Comparison of ENCODE assay signal across 19 mouse cellular contexts in genomic region chr8:35109506-35110217, GRCm38 (mm10).
A peak's percentile ranks its signal among the peaks of the same experiment; 100 is the strongest.
DNase-seq lines count a peak whose midpoint lies in the region; ATAC-seq lines count a peak whose summit lies in the region.
"Had no signal": no experiment of that assay in that cellular context is flagged by ENCODE, and none has a peak within 500 bp of the region (broad histone marks: within the 10 kb centered on the region; RNA-seq: fewer than 3 reads in every experiment).

No protein-coding gene starts in this region.

- DNase-seq in heart, adult 11 months, result peak; percentile 86
- no peak for DNase-seq in heart, postnatal 14 days
- DNase-seq in midbrain, embryonic 11.5 days (ENCODE audit: low spot score, missing footprints), result peak; percentile 62
- no peak for DNase-seq in midbrain, embryonic 10.5 days (ENCODE audit: low spot score)
- DNase-seq in thymus, postnatal 14 days, result no peak
- DNase-seq: cerebellum, adult 9-10 months; gastrocnemius, postnatal 14 days; lung, adult 2 months; thymus, postnatal 25 days had no signal

- H3K9ac ChIP-seq in midbrain, embryonic 11.5 days (ENCODE audit: low read length), result no peak overlapping the region
- no peak overlapping the region for H3K9ac ChIP-seq in heart, embryonic 16.5 days (ENCODE audit: low read length)
- no peak overlapping the region for H3K9ac ChIP-seq in hindbrain, embryonic 16.5 days (ENCODE audit: low read depth, low read length)
- H3K9ac ChIP-seq: forebrain, embryonic 15.5 days; hindbrain, embryonic 12.5 days; intestine, embryonic 15.5 days; limb, embryonic 13.5 days; neural tube, embryonic 13.5 days had no signal

- H3K4me2 ChIP-seq in midbrain, embryonic 11.5 days, result no peak overlapping the region
- peak overlapping the region; percentile 49 for H3K4me2 ChIP-seq in heart, embryonic 16.5 days (ENCODE audit: low read depth, low read length)
- H3K4me2 ChIP-seq in hindbrain, embryonic 16.5 days (ENCODE audit: low read length), result no peak overlapping the region
- H3K4me2 ChIP-seq: forebrain, embryonic 15.5 days; hindbrain, embryonic 12.5 days; intestine, embryonic 15.5 days; limb, embryonic 13.5 days; neural tube, embryonic 13.5 days had no signal

- intact Hi-C loops in heart, postnatal 14 days (cut with DNase I), result no loop called here

- H3K36me3 ChIP-seq in midbrain, embryonic 11.5 days (ENCODE audit: control insufficient read depth, insufficient read depth, low read length), result no peaks in the 10 kb centered on the region
- no peaks in the 10 kb centered on the region for H3K36me3 ChIP-seq in midbrain, embryonic 10.5 days
- no peaks in the 10 kb centered on the region for H3K36me3 ChIP-seq in heart, embryonic 16.5 days (ENCODE audit: control insufficient read depth, insufficient read depth)
- no peaks in the 10 kb centered on the region for H3K36me3 ChIP-seq in hindbrain, embryonic 16.5 days (ENCODE audit: control insufficient read depth, insufficient read depth, low read length)
- H3K36me3 ChIP-seq: forebrain, embryonic 15.5 days; hindbrain, embryonic 12.5 days; intestine, embryonic 15.5 days; limb, embryonic 13.5 days; neural tube, embryonic 13.5 days had no signal

- no peak for ATAC-seq in midbrain, embryonic 11.5 days (ENCODE audit: low FRiP score)
- no peak for ATAC-seq in heart, embryonic 16.5 days (replicated peaks; ENCODE audit: extremely low read depth, insufficient read depth, low FRiP score)
- no peak for ATAC-seq in hindbrain, embryonic 16.5 days
- ATAC-seq in CD4-positive, CD25-positive, alpha-beta regulatory T cell, adult 4 months, result no peak
- ATAC-seq: forebrain, embryonic 15.5 days; intestine, embryonic 15.5 days; Patski had no signal

- 87% methylated on average over 27 of the region's 27 CpGs for WGBS in midbrain, embryonic 11.5 days
- WGBS in midbrain, embryonic 10.5 days, result 89% methylated on average over 27 of the region's 27 CpGs
- 66% methylated on average over 27 of the region's 27 CpGs for WGBS in heart, embryonic 16.5 days
- 81% methylated on average over 27 of the region's 27 CpGs for WGBS in hindbrain, embryonic 16.5 days

- no peaks in the 10 kb centered on the region for H3K4me1 ChIP-seq in midbrain, embryonic 11.5 days (ENCODE audit: control insufficient read depth, insufficient read depth, low read length)
- H3K4me1 ChIP-seq in midbrain, embryonic 10.5 days, result no peaks in the 10 kb centered on the region
- H3K4me1 ChIP-seq in heart, embryonic 16.5 days (ENCODE audit: control insufficient read depth, insufficient read depth, low read length), result peaks cover 26% of the 10 kb centered on the region
- 0 out of 2 replicates have a peak, but pooled peaks cover 2% of the 10 kb centered on the region for H3K4me1 ChIP-seq in hindbrain, embryonic 16.5 days (ENCODE audit: control insufficient read depth, insufficient read depth, low read depth, low read length)
- H3K4me1 ChIP-seq: forebrain, embryonic 15.5 days; intestine, embryonic 15.5 days; limb, embryonic 13.5 days had no signal

- no peaks in the 10 kb centered on the region for H3K9me3 ChIP-seq in midbrain, embryonic 11.5 days (ENCODE audit: control insufficient read depth, low read length)
- no peaks in the 10 kb centered on the region for H3K9me3 ChIP-seq in midbrain, embryonic 10.5 days (replicated peaks)
- H3K9me3 ChIP-seq in heart, embryonic 16.5 days (replicated peaks; ENCODE audit: control insufficient read depth, low read length), result no peaks in the 10 kb centered on the region
- no peaks in the 10 kb centered on the region for H3K9me3 ChIP-seq in hindbrain, embryonic 16.5 days (ENCODE audit: control insufficient read depth, low read length)
- H3K9me3 ChIP-seq: forebrain, embryonic 15.5 days; hindbrain, embryonic 12.5 days; intestine, embryonic 15.5 days; limb, embryonic 13.5 days; neural tube, embryonic 13.5 days had no signal

- no peaks in the 10 kb centered on the region for H3K27me3 ChIP-seq in midbrain, embryonic 11.5 days (ENCODE audit: control insufficient read depth, insufficient read depth, low read length)
- no peaks in the 10 kb centered on the region for H3K27me3 ChIP-seq in midbrain, embryonic 10.5 days (ENCODE audit: low read depth, poor library complexity, severe bottlenecking)
- H3K27me3 ChIP-seq in heart, embryonic 16.5 days (ENCODE audit: control insufficient read depth, insufficient read depth, low read length), result no peaks in the 10 kb centered on the region
- no peaks in the 10 kb centered on the region for H3K27me3 ChIP-seq in hindbrain, embryonic 16.5 days (replicated peaks; ENCODE audit: control insufficient read depth, insufficient read depth, low read length)
- H3K27me3 ChIP-seq: forebrain, embryonic 15.5 days; hindbrain, embryonic 12.5 days; intestine, embryonic 15.5 days; limb, embryonic 13.5 days; neural tube, embryonic 13.5 days; Patski had no signal

- H3K4me3 ChIP-seq in midbrain, embryonic 11.5 days (ENCODE audit: low read depth, low read length), result no peak overlapping the region
- H3K4me3 ChIP-seq in midbrain, embryonic 10.5 days, result no peak overlapping the region
- no peak overlapping the region for H3K4me3 ChIP-seq in heart, embryonic 16.5 days (ENCODE audit: low read length)
- H3K4me3 ChIP-seq in hindbrain, embryonic 16.5 days (ENCODE audit: low read length), result no peak overlapping the region
- H3K4me3 ChIP-seq: forebrain, embryonic 15.5 days; hindbrain, embryonic 12.5 days; intestine, embryonic 15.5 days; limb, embryonic 13.5 days; neural tube, embryonic 13.5 days had no signal

- no peak overlapping the region for H3K27ac ChIP-seq in midbrain, embryonic 11.5 days (ENCODE audit: low read depth, low read length)
- no peak overlapping the region for H3K27ac ChIP-seq in midbrain, embryonic 10.5 days (replicated peaks)
- peak overlapping the region; percentile 48 for H3K27ac ChIP-seq in heart, embryonic 16.5 days (ENCODE audit: low read length)
- no peak overlapping the region for H3K27ac ChIP-seq in hindbrain, embryonic 16.5 days (ENCODE audit: low read depth, low read length)
- H3K27ac ChIP-seq: forebrain, embryonic 15.5 days; hindbrain, embryonic 12.5 days; intestine, embryonic 15.5 days; kidney, postnatal 0 days; limb, embryonic 13.5 days; neural tube, embryonic 13.5 days had no signal

Comparison
In these comparisons a context has a peak if more than half of its experiments do, and no peak if none do; other contexts are left out.
1. DNase-seq: peak in heart, adult 11 months (single experiment) and midbrain, embryonic 11.5 days (single experiment); none in heart, postnatal 14 days (0 of 2), midbrain, embryonic 10.5 days (single experiment) and thymus, postnatal 14 days (single experiment).